Mouse (Mus musculus): ENCODE data around the gene Trex1.

DNA sequence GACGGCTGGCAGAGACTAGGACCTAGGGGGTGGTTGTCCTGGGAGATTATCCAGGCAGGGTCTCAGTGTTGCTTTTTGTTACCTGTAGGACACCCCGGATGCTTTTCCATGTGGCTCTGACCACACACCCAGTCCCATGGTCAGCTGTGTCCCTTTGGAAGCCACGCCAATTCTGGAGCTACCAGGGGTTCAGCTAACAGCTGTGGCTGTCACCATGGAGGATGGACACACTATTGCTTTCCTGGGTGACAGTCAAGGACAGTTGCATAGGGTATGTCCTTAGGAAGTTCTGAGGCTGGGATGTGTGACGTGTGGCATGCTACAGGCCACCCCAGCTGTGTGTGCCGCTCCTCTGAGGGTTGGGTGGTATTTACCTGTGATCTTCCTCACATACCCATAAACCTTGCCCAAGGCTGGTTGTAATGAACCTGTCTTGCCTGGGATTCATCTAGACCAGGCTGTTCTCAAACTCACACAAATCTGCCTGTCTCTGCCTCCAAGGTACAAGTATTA lies 42.5 kb upstream of the Trex1 start:
- no peak for TF ChIP-seq CTCF (IDR thresholded peaks at IDR 0.05; ENCODE audit: borderline replicate concordance, insufficient read depth, low read depth, low read length)
- no peak for TF ChIP-seq POLR2A (IDR thresholded peaks at IDR 0.05; ENCODE audit: borderline replicate concordance, insufficient read depth, low read length)

Measured in cerebellum, adult 2 months (tissue).